Mouse (Mus musculus) urinary bladder, postnatal 0 days (tissue): ENCODE results near the gene 4930578C19Rik. TPM values are rescaled to one million over a fixed set of nuclear protein-coding genes. Genes with fewer than 3 reads are reported as not detected.

Experiments
- polyA plus RNA-seq: library from polyadenylated mRNA; unstranded; fragments of >200 nt; fragmentation: Nextera tagmentation; extraction: Ambion mirVana; gene quantifications from 2 replicates; pipeline ENCODE4 v1.2.1, GENCODE M21; 2015

The 4930578C19Rik gene
- polyA plus RNA-seq, result 0.69 and 0.79 TPM in 2 replicates

DNA sequence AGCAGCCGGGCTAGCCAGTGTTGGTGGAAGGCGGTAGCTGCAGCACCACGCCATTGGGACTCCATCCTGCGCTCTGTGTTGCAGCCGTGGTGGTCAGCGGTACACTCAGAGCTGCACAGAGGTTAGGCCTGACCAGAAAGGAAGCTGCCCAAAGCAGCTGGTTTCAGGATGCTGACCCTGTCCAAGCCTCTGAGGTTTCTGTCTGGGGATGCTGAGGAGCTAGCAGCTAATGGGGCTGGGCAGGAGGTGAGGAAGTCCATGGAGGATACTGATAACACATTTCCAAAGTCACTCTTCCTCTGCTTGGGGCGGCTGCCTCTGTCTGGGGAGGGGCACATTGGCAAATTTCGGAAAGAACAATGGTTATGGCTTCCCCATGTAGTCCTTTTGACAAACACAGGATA lies at the start of gene 4930578C19Rik:
Gene 4930578C19Rik, minus strand, starts transcription at position 200 of the 404 bp plus-strand sequence.

